Mouse (Mus musculus): ENCODE measurements around the gene Cox8a. TPM values are rescaled to one million over a fixed set of nuclear protein-coding genes. Genes with fewer than 3 reads are reported as not detected.

Gene Cox8a
- polyA plus RNA-seq, 1 experiment, result 2,194 TPM

DNA sequence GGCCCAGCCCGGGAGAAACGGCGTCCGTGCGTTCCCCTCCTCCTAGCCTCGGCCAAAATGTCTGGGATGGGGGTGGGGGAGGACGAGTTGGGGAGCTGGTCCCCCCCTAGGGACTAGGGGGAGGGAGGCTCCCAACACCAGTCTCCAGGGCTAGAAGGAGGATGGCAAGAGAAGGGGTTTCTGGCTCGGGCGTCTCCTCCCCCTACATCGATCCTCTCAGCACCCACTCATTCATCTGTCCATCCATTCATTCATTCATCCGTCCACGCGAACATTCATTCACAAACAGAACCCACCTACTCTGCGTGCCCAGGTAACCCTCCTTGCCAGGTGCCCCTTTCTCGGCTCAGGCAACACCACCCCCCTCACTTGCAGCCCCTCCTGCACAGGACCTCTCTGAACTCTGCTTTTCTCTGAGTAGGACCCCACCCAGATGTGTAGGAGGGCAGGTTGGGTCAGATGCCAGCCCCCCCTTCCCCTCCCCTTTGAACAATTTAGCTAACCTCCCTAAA, 51.2 kb downstream of the Cox8a start:
- no peak for DNase-seq (ENCODE audit: low read depth, low spot score)
- 11% methylated on average over 15 of the region's 15 CpGs for WGBS

- WGBS, result 2% methylated on average over 85 of the region's 105 CpGs
- no peak for DNase-seq (ENCODE audit: low read depth, low spot score)
Observed at GRCm38 (mm10) chr19:7165509-7166199, 51.8 kb downstream of the Cox8a start.

Other genes starting within 250 kb of the Cox8a start
- 98.4 and 98.9 TPM in 2 replicates for gene Ppp1r14b, start 242.6 kb downstream of the Cox8a start, polyA plus RNA-seq (2012; rRNA removed)
- 383 and 614 TPM in 2 replicates for gene Plcb3, start 241.1 kb downstream of the Cox8a start, polyA plus RNA-seq (2012; rRNA removed)
- 63.9 and 76.9 TPM in 2 replicates for gene Fkbp2, start 237.1 kb downstream of the Cox8a start, polyA plus RNA-seq (2012; rRNA removed)
- 17.2 and 17.5 TPM in 2 replicates for gene Vegfb, start 230.0 kb downstream of the Cox8a start, polyA plus RNA-seq (2012; rRNA removed)
- gene Dnajc4, start 225.0 kb downstream of the Cox8a start, polyA plus RNA-seq (2012; rRNA removed), result 44.6 and 46.9 TPM in 2 replicates
- gene Nudt22, start 221.5 kb downstream of the Cox8a start, polyA plus RNA-seq (2012; rRNA removed), result 59.3 and 68.1 TPM in 2 replicates
- gene Trpt1, start 221.5 kb downstream of the Cox8a start, polyA plus RNA-seq (2012; rRNA removed), result 10.0 and 11.4 TPM in 2 replicates
- gene Fermt3, start 198.1 kb downstream of the Cox8a start, polyA plus RNA-seq (2012; rRNA removed), result 17.3 and 20.1 TPM in 2 replicates
- 43.9 and 51.2 TPM in 2 replicates for gene Stip1, start 177.6 kb downstream of the Cox8a start, polyA plus RNA-seq (2012; rRNA removed)
- 19.2 and 22.4 TPM in 2 replicates for gene Macrod1, start 160.8 kb downstream of the Cox8a start, polyA plus RNA-seq (2012; rRNA removed)
- 0.14 TPM in 2 replicates for gene Flrt1, start 111.9 kb downstream of the Cox8a start, polyA plus RNA-seq (2012; rRNA removed)
- 117 and 118 TPM in 2 replicates for gene Otub1, start 11.3 kb downstream of the Cox8a start, polyA plus RNA-seq (2012; rRNA removed)
- gene Naa40, start 23.6 kb upstream of the Cox8a start, polyA plus RNA-seq (2012; rRNA removed), result 24.2 and 24.8 TPM in 2 replicates
- 2.1 and 2.5 TPM in 2 replicates for gene Rcor2, start 49.7 kb upstream of the Cox8a start, polyA plus RNA-seq (2012; rRNA removed)
- 108 and 145 TPM in 2 replicates for gene Mark2, start 124.2 kb upstream of the Cox8a start, polyA plus RNA-seq (2012; rRNA removed)
- 14.1 and 14.2 TPM in 2 replicates for gene Spindoc, start 165.4 kb upstream of the Cox8a start, polyA plus RNA-seq (2012; rRNA removed)
- gene 2700081O15Rik, start 200.0 kb upstream of the Cox8a start, polyA plus RNA-seq (2012; rRNA removed), result 4.4 and 6.4 TPM in 2 replicates

Data from large intestine, adult 2 months (tissue).